Mouse (Mus musculus) lung, postnatal 0 days (tissue): ENCODE measurements around the gene Aktip. TPM values are rescaled to one million over a fixed set of nuclear protein-coding genes. Genes with fewer than 3 reads are reported as not detected.

Experiments used
- ATAC-seq: fragments of 200-750 bp; cut with Nextera tagmentation; 2 replicates; pipeline ENCODE4 v1.8.0; 2017; ENCODE audit warnings: moderate library complexity
- DNase-seq: peaks from one replicate; pipeline ENCODE4 v3.0.0-alpha.2; 2016; ENCODE audit warnings: low spot score
- H3K27ac ChIP-seq: fragments of 300-500 bp; sonication (generic); 2 replicates; pipeline ENCODE4 v1.5.1; 2014; ENCODE audit warnings: antibody characterized with exemption, mild to moderate bottlenecking, low read length, mixed read lengths
- H3K27me3 ChIP-seq: fragments of 300-500 bp; sonication (generic); replicated peaks from 2 replicates; pipeline ENCODE4 v1.6.1; 2014; ENCODE audit warnings: low read length, mixed read lengths; ENCODE audit not compliant: insufficient read depth
- H3K36me3 ChIP-seq: fragments of 300-500 bp; sonication (generic); 2 replicates; pipeline ENCODE4 v1.6.1; 2014; ENCODE audit warnings: low read length, mixed read lengths; ENCODE audit not compliant: insufficient read depth
- H3K4me1 ChIP-seq: fragments of 300-500 bp; sonication (generic); 2 replicates; pipeline ENCODE4 v1.6.1; 2014; ENCODE audit warnings: antibody characterized with exemption, low read depth, low read length, mixed read lengths; ENCODE audit not compliant: insufficient read depth
- H3K4me2 ChIP-seq: fragments of 300-500 bp; sonication (generic); replicated peaks from 2 replicates; pipeline ENCODE4 v1.6.1; 2014; ENCODE audit warnings: low read depth, mild to moderate bottlenecking, low read length, moderate library complexity, mixed read lengths
- H3K4me3 ChIP-seq: fragments of 300-500 bp; sonication (generic); 2 replicates; pipeline ENCODE4 v1.5.1; 2014; ENCODE audit warnings: low read depth, low read length
- H3K9ac ChIP-seq: fragments of 300-500 bp; sonication (generic); replicated peaks from 2 replicates; pipeline ENCODE4 v1.6.1; 2014; ENCODE audit warnings: low read depth, mild to moderate bottlenecking
- H3K9me3 ChIP-seq: fragments of 300-500 bp; sonication (generic); 2 replicates; pipeline ENCODE4 v1.6.1; 2016; ENCODE audit warnings: low read length, mixed read lengths
- CTCF ChIP-seq: IDR thresholded peaks from 2 replicates; pipeline ENCODE4 v1.5.1; 2016; ENCODE audit warnings: antibody characterized with exemption, mild to moderate bottlenecking
- EP300 ChIP-seq: IDR thresholded peaks from 2 replicates; pipeline ENCODE4 v1.6.1; 2016; ENCODE audit warnings: antibody characterized with exemption, mild to moderate bottlenecking, control low read depth
- WGBS: fragments of 180-500 bp; shearing (Covaris S2); extraction: QIAGEN DNeasy Blood & Tissue Kit; methylation state at CpG from one replicate; pipeline ENCODE4 v1.1.7; 2014; 5-methylcytosine and 5-hydroxymethylcytosine counted together
- polyA plus RNA-seq: library from polyadenylated mRNA; unstranded; fragments of >200 nt; fragmentation: Nextera tagmentation; extraction: Ambion mirVana; gene quantifications from 2 replicates; pipeline ENCODE4 v1.2.1, GENCODE M21; 2015

The Aktip gene
- polyA plus RNA-seq, 1 experiment from 2014 or later, result 65.6 TPM

DNA sequence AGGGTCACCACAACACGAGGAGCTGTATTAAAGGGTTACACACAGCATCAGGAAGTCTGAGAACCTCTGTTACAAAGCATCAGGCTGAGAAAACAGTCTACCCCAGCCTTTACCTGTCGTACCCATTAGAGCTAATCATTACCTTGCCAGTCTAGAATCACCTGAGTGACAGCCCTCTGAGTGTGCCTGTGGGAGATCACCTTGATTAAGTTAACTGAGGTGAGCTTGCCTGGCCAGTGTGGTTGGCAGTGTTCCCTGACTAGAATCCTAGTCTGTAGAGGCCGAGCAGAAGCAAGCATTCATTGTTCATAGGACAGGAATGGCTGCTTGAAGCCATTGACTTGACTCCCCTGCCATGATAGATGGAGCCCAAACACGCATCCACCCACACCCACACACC is 58.9 kb downstream of the Aktip start:
- H3K4me1 ChIP-seq, result no peaks in the 10 kb centered on the region
- WGBS, result 64% methylated on average over 4 of the region's 4 CpGs
- H3K9me3 ChIP-seq, result no peaks in the 10 kb centered on the region
- H3K27me3 ChIP-seq, result no peaks in the 10 kb centered on the region
- DNase-seq (no peak), ATAC-seq (no peak)
- H3K36me3 ChIP-seq, result no peaks in the 10 kb centered on the region
- H3K9ac ChIP-seq, result no peak overlapping the region
- H3K4me2 ChIP-seq, result no peak overlapping the region
- TF ChIP-seq CTCF (no peak), EP300 (no peak)
- no peak overlapping the region for H3K4me3 ChIP-seq
- no peak overlapping the region for H3K27ac ChIP-seq

DNA sequence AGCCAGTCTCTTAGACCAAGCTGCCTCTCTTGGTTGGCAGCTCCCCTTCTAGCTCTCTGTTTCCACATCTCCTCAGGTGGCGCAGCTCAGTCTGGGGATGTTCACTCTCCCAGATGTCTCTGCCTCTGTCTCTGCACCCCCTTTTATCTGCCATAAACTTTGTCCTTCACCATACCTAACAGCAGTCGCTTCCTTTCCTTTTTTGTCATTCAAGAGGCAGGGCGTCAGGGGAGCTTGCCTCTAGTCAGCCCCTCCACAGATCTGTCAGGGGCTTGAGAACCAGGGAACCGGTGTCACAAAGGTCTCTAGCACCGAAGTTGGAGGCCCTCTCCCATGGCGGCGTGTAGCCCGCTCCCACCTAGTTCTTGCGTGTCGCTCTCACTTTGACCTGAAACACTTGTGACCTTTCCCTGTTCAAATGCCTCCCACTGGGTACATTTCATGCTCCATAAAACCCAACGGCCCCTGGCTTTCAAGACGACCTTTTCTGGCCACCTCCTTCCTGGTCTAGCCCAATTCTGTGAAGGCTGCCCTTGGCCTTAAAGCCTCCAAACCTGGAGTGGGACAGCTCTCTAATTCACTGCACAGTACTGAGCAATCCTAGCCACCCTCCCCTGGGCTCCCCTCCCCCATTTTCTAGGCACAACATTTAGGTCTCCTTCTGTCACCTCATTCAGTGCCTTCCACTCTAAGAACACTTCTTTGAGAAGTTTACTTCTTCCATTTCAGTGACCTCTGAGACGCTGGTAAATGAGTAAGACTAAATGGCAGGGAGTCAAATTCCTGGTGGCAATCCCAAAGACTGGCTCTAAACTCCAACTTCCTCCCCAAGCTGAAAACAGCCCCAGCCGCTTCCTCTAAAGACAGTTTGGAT is 64.2 kb downstream of the Aktip start:
- H3K4me3 ChIP-seq, result no peak overlapping the region
- 79% methylated on average over 14 of the region's 14 CpGs for WGBS
- no peak for TF ChIP-seq EP300
- TF ChIP-seq CTCF, result no peak
- no peak overlapping the region for H3K9ac ChIP-seq
- H3K27me3 ChIP-seq, result no peaks in the 10 kb centered on the region
- H3K9me3 ChIP-seq, result no peaks in the 10 kb centered on the region
- H3K27ac ChIP-seq, result 0 out of 2 replicates have a peak overlapping the region, but pooled peaks have one; percentile 11
- no peak overlapping the region for H3K4me2 ChIP-seq
- H3K4me1 ChIP-seq, result peaks cover 16% of the 10 kb centered on the region
- peak; percentile 53 for DNase-seq
- no peak for ATAC-seq
- no peaks in the 10 kb centered on the region for H3K36me3 ChIP-seq

DNA sequence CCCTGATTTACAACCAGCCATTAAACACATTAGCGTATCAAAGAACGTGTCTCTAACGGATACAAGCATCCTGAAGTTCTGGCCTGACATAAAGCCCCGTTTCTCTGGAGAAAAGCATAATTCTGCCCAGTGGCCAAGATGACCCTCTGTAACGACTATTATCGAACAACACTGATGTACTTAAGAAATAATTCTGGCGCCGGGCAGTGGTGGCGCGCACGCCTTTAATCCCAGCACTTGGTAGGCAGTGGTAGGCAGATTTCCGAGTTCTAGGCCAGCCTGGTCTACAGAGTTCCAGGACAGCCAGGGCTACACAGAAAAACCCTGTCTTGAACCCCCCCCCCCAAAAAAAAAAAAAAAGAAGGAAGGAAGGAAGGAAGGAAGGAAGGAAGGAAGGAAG is 65.1 kb downstream of the Aktip start:
- H3K4me3 ChIP-seq, result no peak overlapping the region
- H3K9ac ChIP-seq, result no peak overlapping the region
- no peaks in the 10 kb centered on the region for H3K27me3 ChIP-seq
- peak overlapping the region; percentile 38; the same call in 1 of the 2 replicates for H3K4me2 ChIP-seq
- no peak for TF ChIP-seq CTCF
- TF ChIP-seq EP300, result no peak; the same call in 1 of the 2 replicates
- peak overlapping the region; percentile 72 for H3K27ac ChIP-seq
- peaks cover 16% of the 10 kb centered on the region for H3K4me1 ChIP-seq
- ATAC-seq (no peak), DNase-seq (no peak)
- H3K36me3 ChIP-seq, result no peaks in the 10 kb centered on the region
- WGBS, result 55% methylated on average over 12 of the region's 12 CpGs
- H3K9me3 ChIP-seq, result no peaks in the 10 kb centered on the region

DNA sequence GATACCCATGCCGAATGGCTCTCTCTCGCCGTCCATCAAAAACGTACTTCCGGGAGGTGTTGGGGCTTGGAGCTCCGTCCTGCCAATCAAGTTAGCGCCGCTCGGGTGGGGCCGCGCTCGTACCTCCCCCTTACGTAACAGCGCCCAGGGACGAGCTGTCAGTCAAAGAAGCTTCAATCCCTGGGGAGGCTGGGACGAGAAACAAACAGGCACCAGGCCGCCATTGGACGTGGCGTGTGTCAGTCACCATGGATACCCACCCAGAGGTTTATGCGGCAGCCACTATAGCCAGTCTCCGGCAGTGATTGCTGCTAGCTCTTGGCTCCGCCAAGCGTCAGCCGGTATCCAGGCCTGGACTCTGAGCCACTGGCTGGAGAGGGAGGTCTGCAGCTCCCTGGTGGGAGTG is 65.7 kb downstream of the Aktip start:
- H3K27ac ChIP-seq, result peak overlapping the region; percentile 72
- H3K4me2 ChIP-seq, result peak overlapping the region; percentile 67
- peaks cover 5% of the 10 kb centered on the region; the same call in 1 of the 2 replicates for H3K36me3 ChIP-seq
- peak; percentile 100 for DNase-seq
- peak overlapping the region; percentile 88 for H3K4me3 ChIP-seq
- H3K9me3 ChIP-seq, result no peaks in the 10 kb centered on the region
- H3K4me1 ChIP-seq, result peaks cover 16% of the 10 kb centered on the region
- peak; percentile 98 for ATAC-seq
- peak; percentile 65 for TF ChIP-seq CTCF
- TF ChIP-seq EP300, result no peak
- under 1% methylated on average over 24 of the region's 24 CpGs for WGBS
- H3K9ac ChIP-seq, result no peak overlapping the region
- no peaks in the 10 kb centered on the region for H3K27me3 ChIP-seq

DNA sequence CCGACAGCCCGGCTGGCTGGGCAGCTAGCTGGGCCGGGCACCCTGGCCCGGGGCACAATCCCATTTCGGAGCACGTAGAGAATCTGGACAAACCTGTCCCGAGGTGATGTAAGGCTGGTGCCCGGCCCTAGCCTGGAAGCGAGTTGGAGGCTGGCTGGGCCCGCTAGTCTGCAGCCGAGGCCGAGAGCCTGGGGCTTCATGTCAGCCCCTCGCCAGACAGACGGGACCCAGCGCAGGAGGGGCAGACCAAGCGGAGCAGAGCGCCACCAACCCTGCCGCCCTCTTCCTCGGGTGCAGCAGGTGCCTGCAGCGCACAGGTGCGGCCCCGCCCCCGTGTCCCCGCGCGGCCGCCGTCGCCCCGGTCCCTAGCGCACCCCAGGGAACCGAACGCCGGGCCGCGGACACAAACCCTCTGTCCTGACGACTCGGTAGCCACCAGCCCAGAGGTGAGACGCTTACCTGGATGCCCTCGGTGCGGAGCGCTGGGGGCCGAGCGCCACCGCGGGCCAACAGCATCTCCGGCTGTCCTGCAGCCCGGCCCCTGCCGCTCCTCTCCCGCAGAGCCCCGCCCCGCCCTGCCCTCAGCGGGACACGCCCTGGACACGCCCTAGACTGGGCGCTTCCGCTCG is 66.2 kb downstream of the Aktip start:
- H3K4me1 ChIP-seq, result peaks cover 16% of the 10 kb centered on the region
- no peaks in the 10 kb centered on the region for H3K9me3 ChIP-seq
- under 1% methylated on average over 43 of the region's 58 CpGs for WGBS
- H3K9ac ChIP-seq, result peak overlapping the region; percentile 62
- peak overlapping the region; percentile 67 for H3K4me2 ChIP-seq
- peak; percentile 75 for DNase-seq
- ATAC-seq, result peak; percentile 49
- H3K4me3 ChIP-seq, result peak overlapping the region; percentile 88
- H3K27me3 ChIP-seq, result no peaks in the 10 kb centered on the region
- TF ChIP-seq CTCF (no peak; the same call in 1 of the 2 replicates), EP300 (no peak)
- peaks cover 8% of the 10 kb centered on the region; the same call in 1 of the 2 replicates for H3K36me3 ChIP-seq
- H3K27ac ChIP-seq, result peak overlapping the region; percentile 83

DNA sequence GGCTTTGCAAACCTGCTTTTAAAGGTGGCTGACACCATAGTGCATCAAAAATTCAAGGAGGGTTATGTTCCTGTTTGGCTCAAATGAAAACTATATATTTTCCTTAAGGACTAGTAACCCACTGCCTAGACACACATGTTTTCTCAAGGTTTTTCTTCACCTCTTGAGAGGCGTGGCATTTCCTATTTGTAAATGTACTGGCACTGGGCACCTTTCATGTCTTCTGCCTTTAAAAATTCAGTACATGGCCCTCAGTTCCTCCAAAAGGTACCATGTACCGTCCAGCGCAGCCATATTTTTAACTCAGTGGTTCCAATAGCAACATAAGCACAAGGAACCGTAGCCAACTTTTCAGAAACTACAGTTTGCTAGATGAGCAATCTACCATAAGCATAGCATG is 67.0 kb downstream of the Aktip start:
- no peaks in the 10 kb centered on the region for H3K27me3 ChIP-seq
- WGBS, result 47% methylated on average over 4 of the region's 4 CpGs
- no peak for ATAC-seq
- no peak for DNase-seq
- H3K36me3 ChIP-seq, result peaks cover 9% of the 10 kb centered on the region; the same call in 1 of the 2 replicates
- H3K4me3 ChIP-seq, result peak overlapping the region; percentile 88
- TF ChIP-seq EP300, result no peak
- no peak for TF ChIP-seq CTCF
- H3K4me2 ChIP-seq, result peak overlapping the region; percentile 67
- no peaks in the 10 kb centered on the region for H3K9me3 ChIP-seq
- H3K27ac ChIP-seq, result peak overlapping the region; percentile 83; the same call in 1 of the 2 replicates
- H3K9ac ChIP-seq, result no peak overlapping the region
- H3K4me1 ChIP-seq, result peaks cover 16% of the 10 kb centered on the region
